Mouse (Mus musculus) ES-E14 (cell line): Measurements from ENCODE around the gene Dtd1.

Experiments used
- CHD2 ChIP-seq: IDR thresholded peaks from 2 replicates; pipeline ENCODE4 v1.6.1; 2014; ENCODE audit warnings: mild to moderate bottlenecking, low read depth, low read length, inconsistent platforms
- MAFK ChIP-seq: IDR thresholded peaks from 2 replicates; pipeline ENCODE4 v1.6.1; 2014; ENCODE audit warnings: mild to moderate bottlenecking, low read depth, low read length, inconsistent platforms; ENCODE audit not compliant: insufficient read depth
- ZC3H11A ChIP-seq: IDR thresholded peaks from 2 replicates; pipeline ENCODE4 v1.6.1; 2012; ENCODE audit warnings: low read depth, mild to moderate bottlenecking, inconsistent platforms, low read length, borderline replicate concordance

DNA sequence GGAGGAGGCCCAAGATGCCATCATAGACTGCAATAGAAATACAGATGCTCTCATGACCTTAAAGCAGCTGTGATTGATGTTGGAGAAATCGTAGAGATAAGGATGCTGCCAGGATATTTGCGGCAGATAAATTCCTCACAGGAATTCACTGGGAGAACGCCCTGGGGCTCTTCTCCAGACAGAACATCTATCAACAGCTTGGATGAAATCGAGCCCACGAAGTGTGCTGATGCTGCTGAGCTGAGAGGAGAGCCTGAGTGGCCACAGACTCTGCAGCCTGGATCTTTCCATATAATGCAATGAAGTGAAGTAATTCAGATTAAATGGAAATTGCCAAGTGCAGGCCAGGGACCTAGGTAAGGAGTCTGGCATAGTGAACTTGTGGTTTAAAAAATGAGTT lies 181.0 kb downstream of the Dtd1 start:
- TF ChIP-seq ZC3H11A (no peak), CHD2 (no peak), MAFK (no peak)
